Mouse (Mus musculus): ENCODE results near the gene Ank2. TPM values are rescaled to one million over a fixed set of nuclear protein-coding genes. Genes with fewer than 3 reads are reported as not detected.

Ank2 gene
- polyA plus RNA-seq, 1 experiment from 2014 or later: 32.2 TPM

- no peaks in the 10 kb centered on the region for H3K36me3 ChIP-seq (replicated peaks)
- H3K4me3 ChIP-seq: peak overlapping the region; percentile 50
- peak overlapping the region; percentile 69 for H3K27ac ChIP-seq (replicated peaks)
- DNase-seq (ENCODE audit: low spot score): peak; percentile 22
- H3K4me1 ChIP-seq: peaks cover 18% of the 10 kb centered on the region
- H3K27me3 ChIP-seq (replicated peaks; ENCODE audit: low read depth, poor library complexity, severe bottlenecking): 0 out of 2 replicates have a peak, but pooled peaks cover 5% of the 10 kb centered on the region
- WGBS: 14% methylated on average over 16 of the region's 16 CpGs
- H3K9me3 ChIP-seq: no peaks in the 10 kb centered on the region
These were observed 273.9 kb downstream of the Ank2 start for GRCm38 (mm10) chr3:127225167-127225798.

- 70% methylated on average over 13 of the region's 13 CpGs for WGBS
- Histone ChIP-seq H3K27me3 (replicated peaks; ENCODE audit: low read depth, poor library complexity, severe bottlenecking) (0 out of 2 replicates have a peak, but pooled peaks cover 5% of the 10 kb centered on the region), H3K9me3 (no peaks in the 10 kb centered on the region), H3K36me3 (replicated peaks) (no peaks in the 10 kb centered on the region), H3K4me3 (peak overlapping the region; percentile 50; the same call in 1 of the 2 replicates), H3K27ac (replicated peaks) (no peak overlapping the region), H3K4me1 (peaks cover 18% of the 10 kb centered on the region)
- DNase-seq (ENCODE audit: low spot score): peak; percentile 13
These were observed 274.6 kb downstream of the Ank2 start for GRCm38 (mm10) chr3:127224315-127225166.

- H3K36me3 ChIP-seq (replicated peaks): no peaks in the 10 kb centered on the region
- H3K4me3 ChIP-seq: no peak overlapping the region
- H3K27me3 ChIP-seq (replicated peaks; ENCODE audit: low read depth, poor library complexity, severe bottlenecking): 0 out of 2 replicates have a peak, but pooled peaks cover 1% of the 10 kb centered on the region
- DNase-seq (ENCODE audit: low spot score): no peak
- WGBS: 85% methylated on average over 2 of the region's 2 CpGs
- no peaks in the 10 kb centered on the region for H3K9me3 ChIP-seq
- no peak overlapping the region for H3K27ac ChIP-seq (replicated peaks)
- H3K4me1 ChIP-seq: peaks cover 18% of the 10 kb centered on the region
These were observed 277.1 kb downstream of the Ank2 start for GRCm38 (mm10) chr3:127222086-127222485.

DNA sequence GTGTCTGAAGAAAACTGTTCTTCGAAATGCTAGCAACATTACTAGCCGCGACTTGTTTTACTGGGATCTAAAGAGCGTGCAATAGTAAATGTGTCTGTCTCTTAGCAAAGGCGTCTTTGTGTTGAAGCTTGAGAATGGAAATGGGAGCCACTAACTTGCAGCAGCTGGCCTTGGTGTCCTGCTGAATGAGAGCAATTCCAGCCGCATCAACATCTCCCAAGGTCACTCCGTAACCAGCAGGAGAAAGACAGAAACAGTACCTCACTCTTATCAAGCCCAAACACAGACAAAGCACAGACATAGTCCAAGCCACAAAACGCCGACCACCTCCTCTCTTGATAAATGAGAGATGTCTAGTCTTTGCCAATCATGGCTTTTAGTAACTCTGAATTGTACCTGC is 278.3 kb downstream of the Ank2 start:
- 94% methylated on average over 9 of the region's 9 CpGs for WGBS

DNA sequence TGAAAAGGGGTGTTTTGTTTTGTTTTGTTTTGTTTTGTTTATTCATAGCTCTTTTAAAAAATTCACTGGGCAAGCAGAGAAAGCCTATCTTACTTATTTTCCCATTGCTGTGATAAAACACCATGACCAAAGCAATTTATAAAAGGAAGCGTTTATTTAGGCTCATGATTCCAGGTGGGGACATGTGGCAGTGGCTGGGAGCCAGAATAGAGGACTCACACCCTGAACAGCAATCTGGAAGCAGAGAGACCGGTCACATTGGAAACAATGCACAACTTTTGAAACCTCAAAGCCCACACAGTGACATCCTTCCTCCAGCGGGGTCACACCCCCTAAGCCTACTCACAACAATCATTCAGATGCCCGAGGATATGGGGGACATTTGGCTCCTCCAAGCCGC is 285.6 kb downstream of the Ank2 start:
- peaks cover 5% of the 10 kb centered on the region; the same call in 1 of the 2 replicates for H3K4me1 ChIP-seq
- H3K4me3 ChIP-seq: no peak overlapping the region
- H3K27me3 ChIP-seq (replicated peaks; ENCODE audit: low read depth, poor library complexity, severe bottlenecking): no peaks in the 10 kb centered on the region
- DNase-seq (ENCODE audit: low spot score): no peak
- no peaks in the 10 kb centered on the region for H3K36me3 ChIP-seq (replicated peaks)
- WGBS: 66% methylated on average over 5 of the region's 5 CpGs
- H3K27ac ChIP-seq (replicated peaks): no peak overlapping the region
- H3K9me3 ChIP-seq: no peaks in the 10 kb centered on the region

More for the DNA sequence above, 278.3 kb downstream of the Ank2 start:
- no peaks in the 10 kb centered on the region for H3K9me3 ChIP-seq
- no peak overlapping the region for H3K4me3 ChIP-seq
- no peaks in the 10 kb centered on the region for H3K36me3 ChIP-seq (replicated peaks)
- no peaks in the 10 kb centered on the region for H3K27me3 ChIP-seq (replicated peaks; ENCODE audit: low read depth, poor library complexity, severe bottlenecking)
- H3K4me1 ChIP-seq: peaks cover 11% of the 10 kb centered on the region
- H3K27ac ChIP-seq (replicated peaks): no peak overlapping the region
- no peak for DNase-seq (ENCODE audit: low spot score)

DNA sequence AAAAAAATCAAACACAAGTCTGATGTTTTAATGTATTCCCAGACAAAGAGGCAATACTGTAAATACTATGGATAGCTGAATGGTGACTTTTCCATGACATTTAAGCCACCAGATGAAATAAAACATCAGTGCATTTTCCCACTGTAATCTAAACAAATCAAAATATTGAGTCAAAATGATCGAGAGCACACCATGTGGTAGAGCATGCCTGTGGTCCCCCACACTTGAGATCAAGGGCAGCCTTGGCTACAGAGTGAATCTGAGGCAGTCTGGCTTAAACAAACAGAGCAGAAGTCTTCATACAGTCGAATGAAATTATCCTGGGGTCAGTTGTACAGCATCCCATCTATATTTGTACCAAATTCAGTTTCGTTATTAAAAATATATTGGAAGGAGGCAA is 288.0 kb downstream of the Ank2 start:
- no peaks in the 10 kb centered on the region for H3K36me3 ChIP-seq (replicated peaks)
- H3K4me1 ChIP-seq: peaks cover 5% of the 10 kb centered on the region; the same call in 1 of the 2 replicates
- H3K27me3 ChIP-seq (replicated peaks; ENCODE audit: low read depth, poor library complexity, severe bottlenecking): no peaks in the 10 kb centered on the region
- no peak overlapping the region for H3K27ac ChIP-seq (replicated peaks)
- 85% methylated on average over 3 of the region's 3 CpGs for WGBS
- H3K9me3 ChIP-seq: no peaks in the 10 kb centered on the region
- no peak for DNase-seq (ENCODE audit: low spot score)
- H3K4me3 ChIP-seq: no peak overlapping the region

GRCm38 (mm10) chr3:127210552-127210951 is 288.6 kb downstream of the Ank2 start:
- no peak overlapping the region for H3K27ac ChIP-seq (replicated peaks)
- WGBS: 76% methylated on average over 4 of the region's 4 CpGs
- H3K27me3 ChIP-seq (replicated peaks; ENCODE audit: low read depth, poor library complexity, severe bottlenecking): no peaks in the 10 kb centered on the region
- no peaks in the 10 kb centered on the region for H3K9me3 ChIP-seq
- no peak for DNase-seq (ENCODE audit: low spot score)
- no peaks in the 10 kb centered on the region for H3K36me3 ChIP-seq (replicated peaks)
- peaks cover 5% of the 10 kb centered on the region; the same call in 1 of the 2 replicates for H3K4me1 ChIP-seq
- no peak overlapping the region for H3K4me3 ChIP-seq

- no peak for DNase-seq (ENCODE audit: low spot score)
- WGBS: 93% methylated on average over 5 of the region's 5 CpGs
These were observed 290.3 kb downstream of the Ank2 start for GRCm38 (mm10) chr3:127208871-127209270.

DNA sequence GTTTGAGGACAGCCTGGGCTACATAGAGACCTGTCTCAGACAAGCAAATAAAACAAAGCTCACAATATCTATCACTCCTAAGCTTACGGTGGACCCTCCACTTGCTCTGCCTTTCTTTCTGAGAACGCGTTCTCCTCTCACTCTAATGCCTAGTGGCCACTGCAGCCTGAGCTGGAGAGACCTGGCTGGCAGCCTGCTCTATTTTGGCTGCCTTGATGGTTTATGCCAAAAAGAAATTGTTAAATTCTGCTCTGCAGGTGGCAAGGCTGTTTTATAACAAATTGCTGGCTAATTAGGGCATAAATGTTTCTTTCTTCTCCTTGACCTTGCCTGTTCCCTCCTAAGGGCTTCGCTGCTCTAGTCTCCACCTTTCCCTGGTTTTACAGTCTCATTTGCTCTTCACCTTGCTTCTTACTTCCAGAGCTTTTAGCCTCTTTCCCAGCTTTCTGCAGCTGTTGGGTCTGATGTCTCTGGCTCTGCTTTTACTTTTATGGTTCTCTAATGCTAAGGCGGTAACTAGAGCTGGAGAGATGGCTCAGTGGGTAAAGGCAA is 293.2 kb downstream of the Ank2 start:
- H3K36me3 ChIP-seq (replicated peaks): no peaks in the 10 kb centered on the region
- no peak overlapping the region for H3K27ac ChIP-seq (replicated peaks)
- 90% methylated on average over 5 of the region's 5 CpGs for WGBS
- H3K9me3 ChIP-seq: no peaks in the 10 kb centered on the region
- no peak overlapping the region for H3K4me3 ChIP-seq
- no peaks in the 10 kb centered on the region for H3K27me3 ChIP-seq (replicated peaks; ENCODE audit: low read depth, poor library complexity, severe bottlenecking)
- DNase-seq (ENCODE audit: low spot score): no peak
- H3K4me1 ChIP-seq: no peaks in the 10 kb centered on the region

More at GRCm38 (mm10) chr3:127208871-127209270, 290.3 kb downstream of the Ank2 start:
- no peak overlapping the region for H3K27ac ChIP-seq (replicated peaks)
- H3K4me1 ChIP-seq: peaks cover 5% of the 10 kb centered on the region; the same call in 1 of the 2 replicates
- H3K27me3 ChIP-seq (replicated peaks; ENCODE audit: low read depth, poor library complexity, severe bottlenecking): no peaks in the 10 kb centered on the region
- no peaks in the 10 kb centered on the region for H3K36me3 ChIP-seq (replicated peaks)
- no peaks in the 10 kb centered on the region for H3K9me3 ChIP-seq
- H3K4me3 ChIP-seq: no peak overlapping the region

- Histone ChIP-seq H3K27me3 (replicated peaks; ENCODE audit: low read depth, poor library complexity, severe bottlenecking) (no peaks in the 10 kb centered on the region), H3K4me3 (no peak overlapping the region)
- 40% methylated on average over 11 of the region's 11 CpGs for WGBS
These were observed 296.6 kb downstream of the Ank2 start for GRCm38 (mm10) chr3:127202484-127203115.

DNA sequence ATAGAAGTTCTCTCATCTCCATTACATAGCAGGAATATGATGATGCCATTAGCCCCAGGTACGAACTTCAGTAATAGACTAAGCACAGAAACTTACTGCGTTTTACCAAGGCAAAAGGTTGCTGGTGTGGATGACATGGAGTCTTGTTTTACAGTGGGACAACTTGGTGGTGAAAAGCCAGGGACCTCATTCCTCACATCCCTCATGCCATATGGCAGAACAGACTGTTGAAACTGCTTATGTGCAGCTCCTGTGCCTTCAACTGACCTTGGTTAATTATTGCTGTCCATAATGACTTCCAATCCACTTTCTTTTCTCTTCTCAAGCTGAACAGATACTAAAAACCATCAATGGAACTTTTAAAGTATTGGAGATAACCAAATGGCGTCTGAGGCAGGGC is 298.4 kb downstream of the Ank2 start:
- WGBS: 82% methylated on average over 3 of the region's 3 CpGs
- no peak for DNase-seq (ENCODE audit: low spot score)
- no peaks in the 10 kb centered on the region for H3K27me3 ChIP-seq (replicated peaks; ENCODE audit: low read depth, poor library complexity, severe bottlenecking)

More at GRCm38 (mm10) chr3:127202484-127203115, 296.6 kb downstream of the Ank2 start:
- H3K27ac ChIP-seq (replicated peaks): no peak overlapping the region
- H3K4me1 ChIP-seq: no peaks in the 10 kb centered on the region
- H3K36me3 ChIP-seq (replicated peaks): no peaks in the 10 kb centered on the region
- no peaks in the 10 kb centered on the region for H3K9me3 ChIP-seq
- DNase-seq (ENCODE audit: low spot score): no peak

GRCm38 (mm10) chr3:127199112-127199665 is 300.0 kb downstream of the Ank2 start:
- no peaks in the 10 kb centered on the region for H3K36me3 ChIP-seq (replicated peaks)
- no peaks in the 10 kb centered on the region for H3K27me3 ChIP-seq (replicated peaks; ENCODE audit: low read depth, poor library complexity, severe bottlenecking)
- H3K4me1 ChIP-seq: no peaks in the 10 kb centered on the region
- no peak overlapping the region for H3K4me3 ChIP-seq
- no peak overlapping the region for H3K27ac ChIP-seq (replicated peaks)
- no peak for DNase-seq (ENCODE audit: low spot score)
- 90% methylated on average over 9 of the region's 9 CpGs for WGBS
- H3K9me3 ChIP-seq: no peaks in the 10 kb centered on the region

More for the DNA sequence above, 298.4 kb downstream of the Ank2 start:
- Histone ChIP-seq H3K27ac (replicated peaks) (no peak overlapping the region), H3K36me3 (replicated peaks) (no peaks in the 10 kb centered on the region), H3K4me3 (no peak overlapping the region), H3K4me1 (no peaks in the 10 kb centered on the region), H3K9me3 (no peaks in the 10 kb centered on the region)
